Mouse (Mus musculus) neural tube, embryonic 13.5 days (tissue): Measurements from ENCODE around the gene Il9. TPM values are rescaled to one million over a fixed set of nuclear protein-coding genes. Genes with fewer than 3 reads are reported as not detected.

Experiments used
- ATAC-seq: fragments of 200-750 bp; cut with Nextera tagmentation; 2 replicates; pipeline ENCODE4 v1.8.0; 2017; ENCODE audit warnings: low read depth, mild to moderate bottlenecking, moderate TSS enrichment, moderate library complexity
- H3K27ac ChIP-seq: fragments of 300-500 bp; sonication (generic); replicated peaks from 2 replicates; pipeline ENCODE4 v1.5.1; 2015; ENCODE audit warnings: moderate library complexity, mild to moderate bottlenecking, inconsistent platforms
- H3K27me3 ChIP-seq: fragments of 300-500 bp; sonication (generic); 2 replicates; pipeline ENCODE4 v1.6.1; 2015; ENCODE audit warnings: mild to moderate bottlenecking, inconsistent platforms
- H3K36me3 ChIP-seq: fragments of 300-500 bp; sonication (generic); 2 replicates; pipeline ENCODE4 v1.6.1; 2015; ENCODE audit warnings: mild to moderate bottlenecking, inconsistent platforms
- H3K4me1 ChIP-seq: fragments of 300-500 bp; sonication (generic); replicated peaks from 2 replicates; pipeline ENCODE4 v1.6.1; 2015; ENCODE audit warnings: inconsistent platforms
- H3K4me2 ChIP-seq: fragments of 300-500 bp; sonication (generic); 2 replicates; pipeline ENCODE4 v1.6.1; 2015; ENCODE audit warnings: inconsistent platforms, mild to moderate bottlenecking, moderate library complexity
- H3K4me3 ChIP-seq: fragments of 300-500 bp; sonication (generic); 2 replicates; pipeline ENCODE4 v1.5.1; 2015; ENCODE audit warnings: mild to moderate bottlenecking, inconsistent platforms
- H3K9ac ChIP-seq: fragments of 300-500 bp; sonication (generic); 2 replicates; pipeline ENCODE4 v1.6.1; 2015; ENCODE audit warnings: moderate library complexity, mild to moderate bottlenecking, inconsistent platforms
- H3K9me3 ChIP-seq: fragments of 300-500 bp; sonication (generic); 2 replicates; pipeline ENCODE4 v1.6.1; 2016; ENCODE audit warnings: inconsistent platforms
- WGBS: fragments of 180-500 bp; shearing (Covaris S2); methylation state at CpG from one replicate; pipeline ENCODE4 v1.1.7; 2015; 5-methylcytosine and 5-hydroxymethylcytosine counted together
- polyA plus RNA-seq: library from polyadenylated mRNA; unstranded; fragments of >200 nt; fragmentation: Nextera tagmentation; extraction: Ambion mirVana; gene quantifications from 2 replicates; pipeline ENCODE4 v1.2.1, GENCODE M21; 2015

Il9 gene
- polyA plus RNA-seq, 1 experiment from 2014 or later, result not detected

DNA sequence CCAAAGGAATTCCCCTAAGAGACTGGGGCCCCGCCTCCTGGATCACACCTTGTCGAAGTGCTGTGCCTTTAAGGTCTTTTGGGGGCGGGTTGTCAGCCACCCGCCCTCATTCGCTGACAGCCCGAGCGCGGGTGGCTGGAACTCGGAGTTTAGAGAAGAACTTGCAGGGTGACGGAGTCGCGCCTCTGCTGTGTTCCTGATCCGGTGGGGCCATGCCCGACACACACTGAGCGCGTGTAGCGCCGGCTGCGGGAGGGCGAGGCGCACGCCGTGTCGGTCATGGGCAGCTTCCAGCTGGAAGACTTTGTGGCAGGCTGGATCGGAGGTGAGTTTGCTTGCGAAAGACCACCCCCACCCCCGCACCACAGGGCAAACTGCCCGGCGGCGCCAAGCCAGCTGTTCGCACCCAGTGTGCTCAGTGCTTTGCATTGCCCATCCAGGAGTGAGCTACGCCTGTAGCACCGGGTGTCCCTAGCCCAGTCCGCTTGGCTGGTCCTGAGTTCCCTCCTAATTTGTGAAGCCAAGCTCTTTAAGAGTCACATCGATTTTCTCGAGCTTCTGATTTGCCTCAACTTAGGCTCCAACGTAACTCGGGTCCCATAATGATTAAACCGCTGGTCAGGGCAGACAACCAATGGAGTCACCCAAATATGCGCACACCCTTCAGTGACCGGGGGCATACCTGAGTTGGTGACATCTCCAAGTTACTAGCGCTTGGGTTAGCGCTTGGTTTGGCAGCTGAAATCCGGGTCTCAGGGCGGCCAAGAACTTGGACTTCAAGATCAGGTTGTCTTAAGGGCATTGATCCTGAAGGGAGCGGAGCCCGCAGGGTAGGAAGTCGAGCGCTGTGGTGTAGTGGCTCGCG is 43.6 kb downstream of the Il9 start, which contains the start of gene Slc25a48:
TSS of gene Slc25a48 (plus strand) at position 145 of the 865 bp plus-strand sequence.
- Histone ChIP-seq H3K27me3 (peaks cover 73% of the 10 kb centered on the region), H3K27ac (no peak within 1 kb of the TSS), H3K4me3 (peak within 1 kb of the TSS; percentile 31), H3K4me2 (peak within 1 kb of the TSS; percentile 55), H3K9ac (peak within 1 kb of the TSS; percentile 48; the same call in 1 of the 2 replicates), H3K9me3 (no peaks in the 10 kb centered on the region), H3K4me1 (peaks cover 10% of the 10 kb centered on the region), H3K36me3 (no peaks in the 10 kb centered on the region)
- 4% methylated on average over 51 of the region's 51 CpGs for WGBS
- no peak for ATAC-seq

DNA sequence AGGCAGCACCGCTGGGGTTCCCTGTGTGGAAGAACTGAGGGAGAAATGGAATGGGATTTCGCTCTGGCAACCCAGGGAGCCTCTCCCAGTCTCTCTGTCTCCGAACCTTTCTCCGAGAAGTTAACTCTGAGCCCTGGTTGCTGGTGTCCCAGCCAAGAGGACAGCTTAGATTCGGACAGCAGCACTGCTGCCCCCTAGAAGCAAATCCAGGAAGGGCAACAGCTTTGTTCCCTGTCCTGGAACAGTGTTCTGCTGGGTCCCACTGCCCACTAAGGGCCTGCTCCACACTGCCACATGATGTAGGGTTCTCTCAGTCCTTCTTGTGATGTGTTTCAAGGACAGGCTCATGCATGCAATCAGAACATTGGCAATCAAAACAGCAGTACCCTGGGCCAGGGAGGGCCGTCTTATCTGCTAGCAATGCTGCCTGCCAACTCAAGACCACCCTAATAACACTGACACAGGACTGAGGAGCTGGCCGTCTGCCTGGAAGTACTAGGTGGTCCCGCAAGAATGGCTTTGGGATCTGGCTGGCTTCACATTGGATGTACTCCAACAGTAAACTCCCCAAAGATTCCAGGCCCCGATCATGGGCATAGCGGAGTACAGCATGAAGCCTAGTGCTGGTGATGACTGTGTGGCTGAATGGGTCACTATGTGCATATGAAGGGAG is 46.3 kb downstream of the Il9 start:
- H3K9ac ChIP-seq, result no peak overlapping the region
- H3K4me3 ChIP-seq, result no peak overlapping the region
- no peaks in the 10 kb centered on the region for H3K36me3 ChIP-seq
- no peaks in the 10 kb centered on the region for H3K9me3 ChIP-seq
- H3K4me2 ChIP-seq, result no peak overlapping the region
- H3K4me1 ChIP-seq, result peaks cover 10% of the 10 kb centered on the region
- no peak overlapping the region for H3K27ac ChIP-seq
- 64% methylated on average over 10 of the region's 10 CpGs for WGBS
- peaks cover 64% of the 10 kb centered on the region for H3K27me3 ChIP-seq
- ATAC-seq, result no peak

GRCm38 (mm10) chr13:56434311-56434751 is 47.7 kb downstream of the Il9 start:
- no peak overlapping the region for H3K4me3 ChIP-seq
- WGBS, result 81% methylated on average over 9 of the region's 9 CpGs
- H3K27ac ChIP-seq, result no peak overlapping the region
- H3K4me1 ChIP-seq, result peaks cover 10% of the 10 kb centered on the region
- no peaks in the 10 kb centered on the region for H3K36me3 ChIP-seq
- H3K9me3 ChIP-seq, result no peaks in the 10 kb centered on the region
- H3K4me2 ChIP-seq, result no peak overlapping the region
- no peak for ATAC-seq
- H3K27me3 ChIP-seq, result peaks cover 50% of the 10 kb centered on the region
- no peak overlapping the region for H3K9ac ChIP-seq

DNA sequence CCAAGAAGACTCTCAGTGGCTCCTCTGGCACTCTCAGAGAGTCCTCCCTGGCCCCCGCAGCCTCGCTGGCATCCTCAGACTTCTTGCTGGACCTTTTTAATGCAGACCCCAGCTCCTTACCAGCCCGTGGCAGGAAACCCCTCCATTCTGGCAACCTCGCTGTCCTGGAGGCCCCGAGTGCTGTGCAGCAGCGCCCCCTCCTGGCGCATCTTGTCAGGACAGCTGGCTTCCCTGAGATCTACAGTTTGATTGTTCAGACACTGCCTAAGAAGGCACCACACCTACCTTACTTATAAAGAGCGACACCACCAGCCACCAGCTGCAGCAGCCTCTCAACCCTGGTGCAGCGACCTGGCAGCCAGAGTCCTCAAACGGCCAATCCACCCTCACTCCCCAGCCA is 48.6 kb downstream of the Il9 start:
- no peak overlapping the region for H3K4me2 ChIP-seq
- no peaks in the 10 kb centered on the region for H3K36me3 ChIP-seq
- H3K9ac ChIP-seq, result no peak overlapping the region
- peaks cover 7% of the 10 kb centered on the region for H3K4me1 ChIP-seq
- H3K27me3 ChIP-seq, result peaks cover 46% of the 10 kb centered on the region
- H3K9me3 ChIP-seq, result no peaks in the 10 kb centered on the region
- no peak for ATAC-seq
- H3K27ac ChIP-seq, result no peak overlapping the region
- H3K4me3 ChIP-seq, result no peak overlapping the region
- WGBS, result 8% methylated on average over 10 of the region's 10 CpGs

DNA sequence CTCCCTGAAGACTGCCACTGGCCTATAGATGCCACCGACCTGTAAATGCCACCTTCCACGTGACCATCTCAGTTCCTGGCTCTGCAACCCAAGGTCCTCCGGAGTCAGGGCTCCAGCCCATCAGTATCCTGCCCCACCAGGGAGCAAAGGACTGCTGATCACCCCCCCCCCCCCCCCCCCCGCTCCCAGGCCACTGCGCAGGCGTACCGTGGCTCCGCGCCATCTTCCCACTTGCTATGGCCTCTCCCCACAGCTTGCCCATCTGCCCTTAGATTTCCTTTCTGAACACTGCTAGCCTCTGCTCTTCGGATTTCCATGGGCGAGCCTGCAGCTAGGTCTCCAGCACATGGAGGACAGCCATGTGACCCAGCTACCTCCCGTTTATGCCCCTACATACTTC is 49.5 kb downstream of the Il9 start:
- H3K9ac ChIP-seq, result no peak overlapping the region
- no peaks in the 10 kb centered on the region for H3K9me3 ChIP-seq
- ATAC-seq, result no peak
- H3K27me3 ChIP-seq, result peaks cover 45% of the 10 kb centered on the region
- H3K4me1 ChIP-seq, result no peaks in the 10 kb centered on the region
- H3K4me2 ChIP-seq, result no peak overlapping the region
- H3K4me3 ChIP-seq, result no peak overlapping the region
- 92% methylated on average over 11 of the region's 12 CpGs for WGBS
- no peaks in the 10 kb centered on the region for H3K36me3 ChIP-seq
- no peak overlapping the region for H3K27ac ChIP-seq

Other genes with a start within 250 kb of the Il9 start
- gene Neurog1, start 230.1 kb downstream of the Il9 start, polyA plus RNA-seq, result 4.5 and 5.6 TPM in 2 replicates
- 3.0 and 11.7 TPM in 2 replicates for gene Cxcl14, start 185.7 kb downstream of the Il9 start, polyA plus RNA-seq
- not detected in 2 replicates for gene Gm3045, start 55.7 kb downstream of the Il9 start, polyA plus RNA-seq
- not detected in 2 replicates for gene Slc25a48, start 43.9 kb downstream of the Il9 start, polyA plus RNA-seq
- 3.9 and 4.2 TPM in 2 replicates for gene Fbxl21, start 40.2 kb upstream of the Il9 start, polyA plus RNA-seq
- gene Lect2, start 66.3 kb upstream of the Il9 start, polyA plus RNA-seq, result not detected in 2 replicates
- 15.3 and 25.2 TPM in 2 replicates for gene Tgfbi, start 127.3 kb upstream of the Il9 start, polyA plus RNA-seq
- gene Smad5, start 220.8 kb upstream of the Il9 start, polyA plus RNA-seq, result 22.7 and 25.7 TPM in 2 replicates